Mouse (Mus musculus) midbrain, postnatal 0 days (tissue): ENCODE measurements around the gene Utp4. TPM values are rescaled to one million over a fixed set of nuclear protein-coding genes. Genes with fewer than 3 reads are reported as not detected.

Experiments used
- ATAC-seq: fragments of 200-750 bp; cut with Nextera tagmentation; 2 replicates; pipeline ENCODE4 v1.8.0; 2017; ENCODE audit warnings: moderate number of reproducible peaks, mild to moderate bottlenecking, moderate TSS enrichment, moderate library complexity; ENCODE audit not compliant: low FRiP score
- DNase-seq: peaks from one replicate; pipeline ENCODE4 v3.0.0-alpha.2; 2015; ENCODE audit warnings: low spot score
- H3K27ac ChIP-seq: fragments of 300-500 bp; sonication (generic); 2 replicates; pipeline ENCODE4 v1.5.1; 2014; ENCODE audit warnings: low read depth, mild to moderate bottlenecking, low read length, mixed read lengths
- H3K27me3 ChIP-seq: fragments of 300-500 bp; sonication (generic); 2 replicates; pipeline ENCODE4 v1.6.1; 2014; ENCODE audit warnings: low read length, control low read depth, mixed read lengths; ENCODE audit not compliant: insufficient read depth
- H3K36me3 ChIP-seq: fragments of 300-500 bp; sonication (generic); 2 replicates; pipeline ENCODE4 v1.6.1; 2014; ENCODE audit warnings: low read length, control low read depth, mixed read lengths; ENCODE audit not compliant: insufficient read depth
- H3K4me1 ChIP-seq: fragments of 300-500 bp; sonication (generic); 2 replicates; pipeline ENCODE4 v1.6.1; 2014; ENCODE audit warnings: mild to moderate bottlenecking, control low read depth, antibody characterized with exemption, low read length, mixed read lengths; ENCODE audit not compliant: insufficient read depth
- H3K4me2 ChIP-seq: fragments of 300-500 bp; sonication (generic); 2 replicates; pipeline ENCODE4 v1.6.1; 2014; ENCODE audit warnings: low read depth, mild to moderate bottlenecking, low read length, mixed read lengths; ENCODE audit not compliant: poor library complexity, severe bottlenecking
- H3K4me3 ChIP-seq: fragments of 300-500 bp; sonication (generic); 2 replicates; pipeline ENCODE4 v1.5.1; 2014; ENCODE audit warnings: low read depth, mild to moderate bottlenecking, low read length, moderate library complexity
- H3K9ac ChIP-seq: fragments of 300-500 bp; sonication (generic); replicated peaks from 2 replicates; pipeline ENCODE4 v1.6.1; 2014; ENCODE audit warnings: mild to moderate bottlenecking, low read length, moderate library complexity, mixed read lengths; ENCODE audit not compliant: poor library complexity, severe bottlenecking
- H3K9me3 ChIP-seq: fragments of 300-500 bp; sonication (generic); 2 replicates; pipeline ENCODE4 v1.6.1; 2016; ENCODE audit warnings: low read length, control low read depth
- CTCF ChIP-seq: IDR thresholded peaks from 2 replicates; pipeline ENCODE4 v1.5.1; 2016; ENCODE audit warnings: antibody characterized with exemption, mild to moderate bottlenecking
- WGBS: fragments of 180-500 bp; shearing (Covaris S2); extraction: QIAGEN DNeasy Blood & Tissue Kit; methylation state at CpG from one replicate; pipeline ENCODE4 v1.1.7; 2014; 5-methylcytosine and 5-hydroxymethylcytosine counted together
- polyA plus RNA-seq: library from polyadenylated mRNA; unstranded; fragments of >200 nt; fragmentation: Nextera tagmentation; extraction: Ambion mirVana; gene quantifications from 2 replicates; pipeline ENCODE4 v1.2.1, GENCODE M21; 2015
- total RNA-seq: library from RNA; depleted of rRNA; stranded (reverse); fragments of >200 nt; gene quantifications from 2 replicates; pipeline ENCODE4 v1.2.3, GENCODE M21; 2014; rRNA removed

Utp4 gene
- total RNA-seq = 23.5 and 23.7 TPM in 2 replicates
- polyA plus RNA-seq = 27.4 and 28.0 TPM in 2 replicates

GRCm38 (mm10) chr8:106893481-106894156 is at the start of gene Utp4:
Utp4 (plus strand) TSS chr8:106893636.
- no peaks in the 10 kb centered on the region for H3K9me3 ChIP-seq
- H3K27me3 ChIP-seq = no peaks in the 10 kb centered on the region
- no peak for TF ChIP-seq CTCF
- WGBS = under 1% methylated on average over 46 of the region's 63 CpGs
- H3K27ac ChIP-seq = peak within 1 kb of the TSS; percentile 91
- no peaks in the 10 kb centered on the region; the same call in 1 of the 2 replicates for H3K4me1 ChIP-seq
- H3K4me2 ChIP-seq = peak within 1 kb of the TSS; percentile 88
- peak; percentile 95 for ATAC-seq
- H3K36me3 ChIP-seq = peaks cover 9% of the 10 kb centered on the region; the same call in 1 of the 2 replicates
- peak; percentile 87 for DNase-seq
- H3K4me3 ChIP-seq = peak within 1 kb of the TSS; percentile 96
- H3K9ac ChIP-seq = peak within 1 kb of the TSS; percentile 96

- no peak overlapping the region for H3K4me2 ChIP-seq
Measured at GRCm38 (mm10) chr8:106850034-106850433, 43.4 kb upstream of the Utp4 start.

GRCm38 (mm10) chr8:106854534-106855241 is 38.7 kb upstream of the Utp4 start:
- WGBS = 40% methylated on average over 8 of the region's 8 CpGs
- DNase-seq (no peak), ATAC-seq (no peak)
- H3K27ac ChIP-seq = no peak overlapping the region
- H3K27me3 ChIP-seq = no peaks in the 10 kb centered on the region
- H3K4me1 ChIP-seq = no peaks in the 10 kb centered on the region
- no peaks in the 10 kb centered on the region for H3K36me3 ChIP-seq
- no peak overlapping the region for H3K4me3 ChIP-seq
- no peaks in the 10 kb centered on the region for H3K9me3 ChIP-seq
- no peak overlapping the region; the same call in 1 of the 2 replicates for H3K9ac ChIP-seq
- peak; percentile 33 for TF ChIP-seq CTCF
- H3K4me2 ChIP-seq = no peak overlapping the region

More at GRCm38 (mm10) chr8:106850034-106850433, 43.4 kb upstream of the Utp4 start:
- WGBS = 91% methylated on average over 10 of the region's 10 CpGs
- DNase-seq = no peak
- ATAC-seq = no peak
- Histone ChIP-seq H3K9ac (no peak overlapping the region), H3K9me3 (no peaks in the 10 kb centered on the region), H3K36me3 (no peaks in the 10 kb centered on the region), H3K4me1 (no peaks in the 10 kb centered on the region), H3K27me3 (no peaks in the 10 kb centered on the region), H3K4me3 (no peak overlapping the region), H3K27ac (no peak overlapping the region)
- no peak for TF ChIP-seq CTCF

- WGBS = 85% methylated on average over 3 of the region's 3 CpGs
- H3K9ac ChIP-seq = no peak overlapping the region; the same call in 1 of the 2 replicates
- no peak for ATAC-seq
Measured at GRCm38 (mm10) chr8:106855242-106855562, 38.2 kb upstream of the Utp4 start.

GRCm38 (mm10) chr8:106862845-106863244 is 30.6 kb upstream of the Utp4 start:
- no peak overlapping the region for H3K4me3 ChIP-seq
- ATAC-seq (no peak), DNase-seq (no peak)
- no peaks in the 10 kb centered on the region for H3K36me3 ChIP-seq
- no peaks in the 10 kb centered on the region for H3K9me3 ChIP-seq
- H3K27ac ChIP-seq = no peak overlapping the region
- H3K27me3 ChIP-seq = no peaks in the 10 kb centered on the region
- H3K9ac ChIP-seq = no peak overlapping the region
- H3K4me2 ChIP-seq = no peak overlapping the region
- WGBS = 89% methylated on average over 10 of the region's 10 CpGs
- H3K4me1 ChIP-seq = no peaks in the 10 kb centered on the region
- TF ChIP-seq CTCF = no peak

More at GRCm38 (mm10) chr8:106855242-106855562, 38.2 kb upstream of the Utp4 start:
- H3K27me3 ChIP-seq = no peaks in the 10 kb centered on the region
- DNase-seq = no peak
- H3K36me3 ChIP-seq = no peaks in the 10 kb centered on the region
- H3K4me3 ChIP-seq = no peak overlapping the region
- H3K9me3 ChIP-seq = no peaks in the 10 kb centered on the region
- no peak overlapping the region for H3K27ac ChIP-seq
- no peak overlapping the region for H3K4me2 ChIP-seq
- no peak for TF ChIP-seq CTCF
- H3K4me1 ChIP-seq = no peaks in the 10 kb centered on the region

GRCm38 (mm10) chr8:106865354-106865753 is 28.1 kb upstream of the Utp4 start:
- DNase-seq = peak; percentile 19

More at GRCm38 (mm10) chr8:106865354-106865753, 28.1 kb upstream of the Utp4 start:
- Histone ChIP-seq H3K4me1 (no peaks in the 10 kb centered on the region), H3K27ac (no peak overlapping the region), H3K27me3 (peaks cover 5% of the 10 kb centered on the region; the same call in 1 of the 2 replicates), H3K4me3 (no peak overlapping the region), H3K9me3 (no peaks in the 10 kb centered on the region), H3K9ac (no peak overlapping the region), H3K36me3 (no peaks in the 10 kb centered on the region), H3K4me2 (no peak overlapping the region)
- 75% methylated on average over 9 of the region's 9 CpGs for WGBS
- no peak for TF ChIP-seq CTCF
- ATAC-seq = no peak
